Mouse (Mus musculus): Measurements from ENCODE around the gene Foxi2. TPM values are rescaled to one million over a fixed set of nuclear protein-coding genes. Genes with fewer than 3 reads are reported as not detected.

Foxi2 gene
- polyA plus RNA-seq, 1 experiment, result not detected

DNA sequence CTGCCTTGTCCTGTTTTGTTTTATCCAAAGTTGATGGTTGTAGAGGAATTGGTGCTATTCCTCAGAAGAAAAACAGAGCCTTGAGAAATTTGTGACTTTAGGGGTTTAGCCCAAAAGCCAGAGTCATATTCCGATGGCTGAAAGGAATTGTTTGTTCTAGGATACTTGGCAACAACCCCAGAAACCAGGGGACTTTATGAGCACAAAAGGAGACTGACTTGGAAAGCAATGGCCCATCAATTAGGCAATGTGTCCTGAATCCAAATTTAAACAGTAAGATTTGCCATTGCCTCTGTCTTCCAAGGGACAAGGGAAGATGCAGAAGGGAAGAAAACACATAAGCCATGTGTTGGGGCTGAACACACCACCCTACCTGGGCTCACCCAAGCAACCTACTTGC is 42.3 kb downstream of the Foxi2 start:
- no peaks in the 10 kb centered on the region for H3K36me3 ChIP-seq (ENCODE audit: control insufficient read depth, insufficient read depth)
- no peak overlapping the region for H3ac ChIP-seq (ENCODE audit: control insufficient read depth, insufficient read length)
- H3K4me2 ChIP-seq (ENCODE audit: low read depth), result no peak overlapping the region
- H3K4me3 ChIP-seq, result no peak overlapping the region
- H3K27me3 ChIP-seq (ENCODE audit: control insufficient read depth, insufficient read depth, insufficient read length), result no peaks in the 10 kb centered on the region
- TF ChIP-seq MAX (IDR thresholded peaks at IDR 0.05; ENCODE audit: low read depth) (no peak), TCF3 (IDR thresholded peaks at IDR 0.05; ENCODE audit: insufficient read length, low read depth) (no peak), MYOD1 (IDR thresholded peaks at IDR 0.05; ENCODE audit: control insufficient read depth in 1 of 3, insufficient read length in 2 of 3, low read depth in 2 of 3) (no peak), TCF12 (IDR thresholded peaks at IDR 0.05; ENCODE audit: insufficient read depth, poor library complexity, severe bottlenecking) (no peak), MYOG (IDR thresholded peaks at IDR 0.05; ENCODE audit: control insufficient read depth in 1 of 3, insufficient read depth in 1 of 3, insufficient read length in 2 of 3, low read depth in 2 of 3) (no peak), POLR2A (IDR thresholded peaks at IDR 0.05; ENCODE audit: insufficient read length, low read depth) (no peak), CEBPB (IDR thresholded peaks at IDR 0.05; ENCODE audit: insufficient read depth, poor library complexity, severe bottlenecking) (no peak), E2F4 (IDR thresholded peaks at IDR 0.05; ENCODE audit: insufficient read depth) (no peak), REST (IDR thresholded peaks at IDR 0.05; ENCODE audit: insufficient read depth, insufficient read length) (no peak), USF1 (IDR thresholded peaks at IDR 0.05; ENCODE audit: low read depth) (no peak), POLR2AphosphoS2 (IDR thresholded peaks at IDR 0.05; ENCODE audit: insufficient read length, low read depth) (no peak), SRF (IDR thresholded peaks at IDR 0.05; ENCODE audit: control insufficient read depth, insufficient read length, low read depth) (no peak)
- H3K79me2 ChIP-seq (ENCODE audit: control insufficient read depth, insufficient read depth), result no peaks in the 10 kb centered on the region

DNA sequence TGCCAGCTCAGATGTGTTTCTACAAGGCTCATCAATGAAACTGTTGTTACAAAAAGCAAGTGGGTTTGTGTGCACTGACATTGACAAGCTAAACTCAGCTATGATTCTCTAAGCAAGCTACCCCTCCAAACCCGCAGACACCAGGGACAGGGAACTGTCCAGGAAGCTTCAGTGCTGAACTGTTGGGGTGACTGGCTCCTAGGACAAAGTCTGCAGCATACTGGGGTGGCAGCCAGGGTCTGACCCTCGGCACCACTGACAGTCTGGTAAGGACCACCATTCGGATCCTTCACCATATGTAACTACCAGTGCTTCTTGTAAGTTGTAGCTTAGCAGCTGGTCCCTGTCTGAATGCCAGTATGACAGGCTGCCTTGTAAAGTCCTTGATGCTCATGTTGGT is 43.6 kb downstream of the Foxi2 start:
- peak; percentile 81 for TF ChIP-seq REST (IDR thresholded peaks at IDR 0.05; ENCODE audit: insufficient read depth, insufficient read length)
- TF ChIP-seq MYOD1 (IDR thresholded peaks at IDR 0.05; ENCODE audit: control insufficient read depth in 1 of 3, insufficient read length in 2 of 3, low read depth in 2 of 3), result no peak
- Histone ChIP-seq H3K4me3 (no peak overlapping the region), H3ac (ENCODE audit: control insufficient read depth, insufficient read length) (no peak overlapping the region), H3K79me2 (ENCODE audit: control insufficient read depth, insufficient read depth) (no peaks in the 10 kb centered on the region), H3K27me3 (ENCODE audit: control insufficient read depth, insufficient read depth, insufficient read length) (no peaks in the 10 kb centered on the region), H3K36me3 (ENCODE audit: control insufficient read depth, insufficient read depth) (no peaks in the 10 kb centered on the region), H3K4me2 (ENCODE audit: low read depth) (no peak overlapping the region)

Other genes starting within 250 kb of the Foxi2 start
- gene Nps, start 151.6 kb upstream of the Foxi2 start, polyA plus RNA-seq (2012; fragmentation: generic; extraction: Trizol), result 0.05 TPM
- not detected for gene Clrn3, start 118.3 kb downstream of the Foxi2 start, polyA plus RNA-seq (2012; fragmentation: generic; extraction: Trizol)
- 2.4 TPM for gene Ptpre, start 127.2 kb downstream of the Foxi2 start, polyA plus RNA-seq (2012; fragmentation: generic; extraction: Trizol)